Mouse (Mus musculus) spleen, postnatal 10 days (tissue): ENCODE data around the gene Nrros.
A peak's percentile ranks its signal among the peaks of the same experiment; 100 is the strongest.
"Not testable (repeated sequence)": the region's sequence is repeated elsewhere in the genome, so short reads cannot be mapped to it uniquely, and the experiment has no call there.

Source experiments
- DNase-seq, 2 experiments: peaks; one replicate each; pipeline ENCODE4 v3.0.0; 2021 to 2022; ENCODE audit warnings: low spot score in 2 of 2

Gene Nrros

DNA sequence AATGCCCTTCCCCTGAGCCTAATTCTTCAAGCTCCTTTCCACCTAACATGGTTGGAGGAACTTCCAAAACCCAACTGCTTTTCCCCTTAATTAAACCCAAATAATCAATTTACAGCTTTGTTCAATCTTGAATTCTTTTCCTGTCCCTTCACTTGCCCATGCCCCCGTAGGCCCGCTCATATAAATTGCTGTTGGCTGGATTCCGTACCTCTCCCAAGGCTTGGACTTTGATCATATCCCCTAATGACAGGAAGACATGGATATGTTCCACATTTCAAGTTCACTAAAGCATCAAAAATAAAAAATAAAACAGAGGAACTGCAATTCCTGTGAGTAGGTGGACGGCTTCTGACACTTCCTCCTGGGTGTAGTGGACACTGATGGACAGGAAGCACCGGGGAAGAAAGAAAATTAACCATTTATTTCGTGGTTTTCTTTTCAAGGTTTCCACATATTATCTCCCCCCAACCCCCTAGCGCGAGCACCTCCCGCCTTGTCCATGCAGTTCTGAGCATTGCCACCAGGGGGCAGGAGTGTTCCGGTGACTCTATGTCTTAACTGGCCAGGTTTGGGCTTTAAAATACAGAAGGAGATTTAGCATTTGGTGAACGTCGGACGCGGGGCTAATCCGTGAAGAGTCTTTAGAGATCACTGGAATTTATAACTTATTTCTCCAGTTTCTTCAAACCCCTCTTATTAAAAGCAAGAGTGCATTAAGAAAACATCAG, 50.3 kb downstream of the Nrros start:
- peak; percentile 87 to 91 for DNase-seq

- no peak for DNase-seq
These were observed 51.0 kb downstream of the Nrros start for GRCm38 (mm10) chr16:32114406-32114805.

DNA sequence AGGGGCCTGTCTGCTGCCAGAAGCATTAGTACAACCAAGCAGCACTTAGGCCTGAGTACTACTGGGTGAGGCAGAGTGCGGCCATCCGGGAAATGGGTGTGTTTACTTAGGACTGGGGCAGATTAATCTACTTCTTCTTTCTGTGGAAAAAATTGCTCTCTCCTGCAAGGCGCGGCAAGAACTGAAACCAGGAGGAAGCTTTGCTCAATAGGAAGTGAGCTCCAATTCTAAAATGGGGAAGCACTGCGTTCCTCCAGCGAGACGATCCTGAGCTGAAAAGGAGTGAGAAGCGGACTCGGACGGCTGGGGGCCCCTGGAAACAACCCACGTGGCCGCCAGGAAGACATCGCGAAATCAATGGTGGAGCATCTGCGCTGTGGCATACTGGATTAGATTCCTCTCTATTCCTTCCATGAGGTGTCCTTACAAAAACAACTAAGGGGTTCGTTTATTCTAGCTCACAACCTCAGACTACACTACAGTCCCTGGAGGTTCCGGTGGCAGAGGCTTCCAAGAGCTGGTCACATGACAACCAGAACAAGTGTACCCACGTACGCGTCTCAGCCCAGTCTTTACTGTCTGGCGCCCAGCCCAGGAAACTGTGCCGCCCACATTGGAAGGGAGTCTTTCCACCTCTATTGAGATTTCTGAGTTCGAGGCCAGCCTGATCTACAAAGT, 51.7 kb downstream of the Nrros start:
- peak in 1 of 2 experiments; percentile 66 for DNase-seq

DNA sequence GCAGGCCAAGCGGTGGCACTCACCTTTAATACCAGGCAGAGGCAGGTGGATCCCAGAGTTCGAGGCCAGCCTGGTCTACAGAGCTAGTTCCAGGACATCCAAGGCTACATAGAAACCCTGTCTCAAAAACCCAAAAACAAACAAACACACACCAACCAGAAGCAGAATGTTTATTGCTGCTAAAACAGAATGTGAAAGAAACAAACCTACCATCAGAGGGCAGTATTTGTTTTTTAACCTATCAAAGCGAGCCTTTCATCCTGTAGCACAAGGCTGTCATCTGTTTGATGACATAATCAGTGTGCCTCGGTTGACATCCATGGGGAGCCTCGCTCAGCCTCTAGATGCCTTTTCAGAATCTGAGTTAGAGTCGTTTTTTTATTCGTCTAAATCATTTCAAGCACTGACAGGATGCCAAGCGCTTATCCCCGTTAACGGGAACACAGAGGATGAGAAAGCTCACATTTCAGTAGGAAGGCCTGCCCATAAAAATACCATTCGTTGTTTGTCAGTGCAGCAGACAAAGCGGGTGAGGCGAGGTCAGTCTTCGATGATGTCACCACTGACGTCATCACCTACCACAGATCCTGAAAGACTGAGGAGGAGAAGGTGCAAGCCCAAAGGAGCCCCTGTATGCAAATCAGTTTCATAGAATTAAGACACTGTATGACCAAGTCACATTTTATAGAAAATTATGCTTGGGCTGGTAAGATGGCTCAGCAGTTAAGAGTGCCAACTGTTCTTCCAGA, 54.3 kb downstream of the Nrros start:
- no peak for DNase-seq

DNA sequence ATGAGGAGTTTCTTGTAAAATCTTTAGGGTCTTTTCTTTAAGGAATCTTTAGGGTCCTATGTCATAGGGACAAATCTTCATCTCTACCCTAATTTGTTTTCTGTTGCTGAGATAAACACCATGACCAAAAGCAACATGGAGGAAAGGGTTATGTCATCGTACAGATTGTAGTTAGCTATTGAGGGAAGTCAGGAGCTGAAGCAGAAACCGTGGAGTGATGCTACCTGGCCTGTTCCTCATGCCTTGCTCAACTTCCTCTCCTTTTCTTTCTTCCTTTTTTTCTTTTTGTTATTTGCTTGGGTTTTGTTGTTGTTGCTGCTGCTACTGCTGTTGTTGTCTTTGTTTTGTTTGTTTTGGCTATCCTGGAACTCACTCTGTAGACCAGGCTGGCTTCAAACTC, 56.8 kb downstream of the Nrros start:
- DNase-seq, result no peak

- peak in 1 of 2 experiments; percentile 53 for DNase-seq
These were observed 57.2 kb downstream of the Nrros start for GRCm38 (mm10) chr16:32108170-32108569.

GRCm38 (mm10) chr16:32107342-32108045, 57.9 kb downstream of the Nrros start:
- no peak for DNase-seq

GRCm38 (mm10) chr16:32105698-32106097, 59.7 kb downstream of the Nrros start:
- no peak for DNase-seq

- DNase-seq, result no peak
These were observed 63.1 kb downstream of the Nrros start for GRCm38 (mm10) chr16:32102295-32102694.

GRCm38 (mm10) chr16:32099638-32100150, 65.7 kb downstream of the Nrros start, which contains the start of the genes Pigx and Cep19:
Gene Pigx (minus strand): TSS chr16:32099740.
Gene Cep19 (plus strand): TSS chr16:32099800.
- DNase-seq, result peak; percentile 87 to 88

GRCm38 (mm10) chr16:32098897-32099637, 66.3 kb downstream of the Nrros start:
- DNase-seq, result peak in 1 of 2 experiments; percentile 43

DNA sequence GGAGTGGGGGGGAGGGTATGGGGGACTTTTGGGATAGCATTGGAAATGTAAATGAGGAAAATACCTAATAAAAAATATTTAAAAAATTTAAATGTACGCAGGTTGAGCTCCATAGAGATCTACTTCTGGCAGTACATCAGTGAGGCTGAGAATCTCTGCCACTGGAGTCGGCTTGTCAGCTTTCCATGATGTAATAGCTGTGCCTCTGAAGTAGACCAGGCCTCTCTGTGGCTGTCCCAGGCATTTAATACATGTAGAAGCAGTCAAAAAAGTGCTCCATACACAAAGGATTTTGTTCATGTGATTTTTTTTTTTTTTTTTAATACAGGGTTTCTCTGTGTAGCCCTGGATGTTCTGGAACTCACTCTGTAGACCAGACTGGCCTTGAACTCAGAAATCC, 67.6 kb downstream of the Nrros start:
- DNase-seq, result not testable (repeated sequence)
